Mouse (Mus musculus) MEL (cell line): ENCODE measurements around the gene Spop. TPM values are rescaled to one million over a fixed set of nuclear protein-coding genes. Genes with fewer than 3 reads are reported as not detected.

Experiments
- DNase-seq: peaks from one replicate; pipeline ENCODE4 v3.0.0; 2011; ENCODE audit warnings: low read depth, low spot score
- H3K27ac ChIP-seq: 2 replicates; pipeline ENCODE4 v1.5.1; 2012; ENCODE audit warnings: low read depth, mild to moderate bottlenecking, control low read depth, low read length, moderate library complexity; ENCODE audit not compliant: control insufficient read depth
- H3K27me3 ChIP-seq, 2 experiments: fragments of 150-350 bp in 1 of 2; sonication (generic) in 1 of 2; 2 replicates each; pipeline ENCODE4 v1.6.1; 2012; ENCODE audit warnings: low read length in 2 of 2, mild to moderate bottlenecking in 2 of 2, improper control_type of control experiment in 1 of 2, moderate library complexity in 1 of 2; ENCODE audit not compliant: insufficient read depth in 2 of 2, control insufficient read depth in 1 of 2
- H3K36me3 ChIP-seq, 2 experiments: 2 replicates each; pipeline ENCODE4 v1.6.1; 2012 to 2014; ENCODE audit warnings: low read length in 2 of 2, improper control_type of control experiment in 1 of 2, inconsistent platforms in 1 of 2, mild to moderate bottlenecking in 1 of 2; ENCODE audit not compliant: insufficient read depth in 2 of 2, control insufficient read depth in 1 of 2
- H3K4me1 ChIP-seq, 2 experiments: fragments of 150-350 bp in 1 of 2; sonication (generic) in 1 of 2; 2 replicates each; pipeline ENCODE4 v1.6.1; 2012; ENCODE audit warnings: low read length in 2 of 2, improper control_type of control experiment in 1 of 2, mild to moderate bottlenecking in 1 of 2; ENCODE audit not compliant: insufficient read depth in 2 of 2, control insufficient read depth in 1 of 2
- H3K4me3 ChIP-seq, 2 experiments: fragments of 150-350 bp in 1 of 2; sonication (generic) in 1 of 2; 2 replicates each; pipeline ENCODE4 v1.5.1; 2012; ENCODE audit warnings: low read depth in 2 of 2, low read length in 2 of 2, mild to moderate bottlenecking in 2 of 2, moderate library complexity in 2 of 2, control low read depth in 1 of 2, improper control_type of control experiment in 1 of 2; ENCODE audit not compliant: control insufficient read depth in 1 of 2, insufficient read depth in 1 of 2
- H3K79me2 ChIP-seq: 2 replicates; pipeline ENCODE4 v1.6.1; 2012; ENCODE audit warnings: mild to moderate bottlenecking, low read length, moderate library complexity; ENCODE audit not compliant: control insufficient read depth, poor library complexity, insufficient read depth
- H3K9ac ChIP-seq: 2 replicates; pipeline ENCODE4 v1.6.1; 2012; ENCODE audit warnings: low read depth, mild to moderate bottlenecking, control low read depth, low read length, moderate library complexity; ENCODE audit not compliant: control insufficient read depth, poor library complexity, severe bottlenecking
- H3K9me3 ChIP-seq: fragments of 150-350 bp; sonication (generic); replicated peaks from 2 replicates; pipeline ENCODE4 v1.6.1; 2012; ENCODE audit warnings: mild to moderate bottlenecking, low read length, improper control_type of control experiment, moderate library complexity; ENCODE audit not compliant: insufficient read depth
- CHD2 ChIP-seq: IDR thresholded peaks from 2 replicates; pipeline ENCODE4 v1.6.1; 2011; ENCODE audit warnings: low read length, improper control_type of control experiment
- CTCF ChIP-seq, 3 experiments: IDR thresholded peaks in 2 of 3; conservative IDR thresholded peaks in 1 of 3; 2 replicates each; pipeline ENCODE4 v1.5.1; 2011 to 2012; ENCODE audit warnings: low read length in 3 of 3, low read depth in 2 of 3, mild to moderate bottlenecking in 2 of 3, improper control_type of control experiment in 1 of 3, inconsistent platforms in 1 of 3, mixed read lengths in 1 of 3, moderate library complexity in 1 of 3; ENCODE audit not compliant: control insufficient read depth in 1 of 3, insufficient read depth in 1 of 3, poor library complexity in 1 of 3, severe bottlenecking in 1 of 3
- ELF1 ChIP-seq: IDR thresholded peaks from 2 replicates; pipeline ENCODE4 v1.6.1; 2014; ENCODE audit warnings: low read depth, mild to moderate bottlenecking, inconsistent platforms, low read length, improper control_type of control experiment, moderate library complexity
- MAFK ChIP-seq: IDR thresholded peaks from 2 replicates; pipeline ENCODE4 v1.6.1; 2011; ENCODE audit warnings: low read depth, mild to moderate bottlenecking, low read length, improper control_type of control experiment, borderline replicate concordance
- MAZ ChIP-seq: IDR thresholded peaks from 2 replicates; pipeline ENCODE4 v1.6.1; 2012; ENCODE audit warnings: low read depth, mild to moderate bottlenecking, inconsistent platforms, low read length, improper control_type of control experiment
- POLR2AphosphoS2 ChIP-seq: IDR thresholded peaks from 2 replicates; pipeline ENCODE4 v1.6.1; 2011; ENCODE audit warnings: low read length, improper control_type of control experiment
- RCOR1 ChIP-seq: IDR thresholded peaks from 2 replicates; pipeline ENCODE4 v1.6.1; 2012; ENCODE audit warnings: low read depth, mild to moderate bottlenecking, inconsistent platforms, low read length, improper control_type of control experiment
- SMC3 ChIP-seq: IDR thresholded peaks from 2 replicates; pipeline ENCODE4 v1.6.1; 2011; ENCODE audit warnings: low read depth, low read length, improper control_type of control experiment
- USF1 ChIP-seq: IDR thresholded peaks from 2 replicates; pipeline ENCODE4 v1.6.1; 2014; ENCODE audit warnings: low read depth, mild to moderate bottlenecking, inconsistent platforms, low read length, improper control_type of control experiment, moderate library complexity
- USF2 ChIP-seq, 2 experiments: IDR thresholded peaks; 2 replicates each; pipeline ENCODE4 v1.6.1; 2011 to 2012; ENCODE audit warnings: improper control_type of control experiment in 2 of 2, low read length in 2 of 2, borderline replicate concordance in 1 of 2, inconsistent platforms in 1 of 2, low read depth in 1 of 2, mild to moderate bottlenecking in 1 of 2; ENCODE audit not compliant: insufficient read depth in 1 of 2
- polyA plus RNA-seq, 2 experiments: library from polyadenylated mRNA; stranded (reverse) in 1 of 2; unstranded in 1 of 2; fragments of >175 nt in 1 of 2; fragments of >200 nt in 1 of 2; gene quantifications; 2 replicates each; pipeline versions ENCODE4 v1.2.1 to v1.2.4; 2012; ENCODE audit warnings: low replicate concordance in 2 of 2, low read depth in 1 of 2; ENCODE audit not compliant: insufficient read length in 2 of 2, insufficient read depth in 1 of 2, missing spikeins in 1 of 2
- total RNA-seq: library from RNA; depleted of rRNA; stranded (reverse); fragments of 300-350 nt; gene quantifications from 2 replicates; pipeline ENCODE4 v1.2.3, GENCODE M21; 2012

Gene Spop
- total and polyA plus RNA-seq, 3 experiments: 41.5 to 84.0 TPM; not detected in 1

GRCm38 (mm10) chr11:95503581-95504180 lies 89.8 kb downstream of the Spop start:
- Histone ChIP-seq H3K27me3 (no peaks in the 10 kb centered on the region), H3K4me3 (no peak overlapping the region), H3K79me2 (no peaks in the 10 kb centered on the region), H3K4me1 (peaks cover 0 to 14% of the 10 kb centered on the region in 2 experiments; a peak in 3 of 4 replicates), H3K9ac (no peak overlapping the region; the same call in 1 of the 2 replicates), H3K36me3 (peaks cover 0 to 4% of the 10 kb centered on the region in 2 experiments; a peak in 1 of 4 replicates), H3K27ac (no peak overlapping the region), H3K9me3 (no peaks in the 10 kb centered on the region)
- peak; percentile 61 for DNase-seq
- TF ChIP-seq RCOR1: no peak
- no peak for TF ChIP-seq MAFK
- no peak for TF ChIP-seq CHD2
- 0 out of 2 replicates have a peak, but pooled peaks have one; percentile 36 for TF ChIP-seq MAZ
- TF ChIP-seq, all 39 proteins: peak for 1

GRCm38 (mm10) chr11:95504271-95504731 lies 90.4 kb downstream of the Spop start:
- no peaks in the 10 kb centered on the region for H3K27me3 ChIP-seq
- no peak overlapping the region for H3K27ac ChIP-seq
- no peaks in the 10 kb centered on the region for H3K79me2 ChIP-seq
- TF ChIP-seq CTCF (IDR thresholded peaks at IDR 0.05 in 2 of 3, conservative IDR thresholded peaks at IDR 0.05 in 1 of 3; ENCODE audit: control insufficient read depth in 1 of 3, insufficient read depth in 1 of 3, low read depth in 2 of 3, low read length in 3 of 3, poor library complexity in 1 of 3, severe bottlenecking in 1 of 3) (peak in 1 of 3 experiments; percentile 1; a peak in 1 of 6 replicates), POLR2AphosphoS2 (no peak)
- no peak for DNase-seq
- H3K9ac ChIP-seq: no peak overlapping the region
- H3K9me3 ChIP-seq: no peaks in the 10 kb centered on the region
- H3K36me3 ChIP-seq: peaks cover 0 to 4% of the 10 kb centered on the region in 2 experiments; a peak in 1 of 4 replicates
- peaks cover 0 to 14% of the 10 kb centered on the region in 2 experiments; a peak in 3 of 4 replicates for H3K4me1 ChIP-seq
- no peak overlapping the region for H3K4me3 ChIP-seq

GRCm38 (mm10) chr11:95507041-95507716 lies 93.3 kb downstream of the Spop start:
- Histone ChIP-seq H3K79me2 (no peaks in the 10 kb centered on the region), H3K9ac (no peak overlapping the region), H3K36me3 (peaks cover 0 to 4% of the 10 kb centered on the region in 2 experiments; a peak in 1 of 4 replicates), H3K4me1 (peaks cover 0 to 14% of the 10 kb centered on the region in 2 experiments; a peak in 3 of 4 replicates), H3K27ac (no peak overlapping the region), H3K4me3 (no peak overlapping the region), H3K27me3 (no peaks in the 10 kb centered on the region), H3K9me3 (no peaks in the 10 kb centered on the region)
- TF ChIP-seq MAFK (no peak), SMC3 (peak; percentile 47), CTCF (IDR thresholded peaks at IDR 0.05 in 2 of 3, conservative IDR thresholded peaks at IDR 0.05 in 1 of 3; ENCODE audit: control insufficient read depth in 1 of 3, insufficient read depth in 1 of 3, low read depth in 2 of 3, low read length in 3 of 3, poor library complexity in 1 of 3, severe bottlenecking in 1 of 3) (peak; percentile 13 to 60 (median 52); a peak in 4 of 6 replicates), USF1 (no peak), ELF1 (no peak), POLR2AphosphoS2 (no peak), USF2 (IDR thresholded peaks at IDR 0.05; ENCODE audit: borderline replicate concordance in 1 of 2, insufficient read depth in 1 of 2, low read depth in 1 of 2, low read length in 2 of 2) (no peak)
- peak; percentile 34 for DNase-seq
